Mouse (Mus musculus) heart, embryonic 14.5 days (tissue): ENCODE data around the gene Nuak2. TPM values are rescaled to one million over a fixed set of nuclear protein-coding genes. Genes with fewer than 3 reads are reported as not detected.

ENCODE experiments used
- ATAC-seq: fragments of 200-750 bp; cut with Nextera tagmentation; 2 replicates; pipeline ENCODE4 v1.8.0; 2017; ENCODE audit warnings: low read depth, moderate TSS enrichment; ENCODE audit not compliant: insufficient number of reproducible peaks, insufficient read depth, low FRiP score
- H3K27ac ChIP-seq, 2 experiments: fragments of 200-500 bp in 1 of 2; fragments of 300-500 bp in 1 of 2; sonication (generic) in 1 of 2; replicated peaks in 1 of 2; 2 replicates each; pipeline ENCODE4 v1.5.1; 2012 to 2014; ENCODE audit warnings: low read depth in 2 of 2, low read length in 2 of 2, control low read depth in 1 of 2, mild to moderate bottlenecking in 1 of 2, mixed read lengths in 1 of 2; ENCODE audit not compliant: control insufficient read depth in 1 of 2, insufficient read depth in 1 of 2
- H3K27me3 ChIP-seq: fragments of 300-500 bp; sonication (generic); 2 replicates; pipeline ENCODE4 v1.6.1; 2014; ENCODE audit warnings: mild to moderate bottlenecking, low read length, control low read depth; ENCODE audit not compliant: control insufficient read depth, insufficient read depth
- H3K36me3 ChIP-seq: fragments of 300-500 bp; sonication (generic); 2 replicates; pipeline ENCODE4 v1.6.1; 2014; ENCODE audit warnings: mild to moderate bottlenecking, control low read depth, low read length, mixed read lengths; ENCODE audit not compliant: control insufficient read depth, insufficient read depth
- H3K4me1 ChIP-seq, 2 experiments: fragments of 200-500 bp in 1 of 2; fragments of 300-500 bp in 1 of 2; sonication (generic) in 1 of 2; 2 replicates each; pipeline ENCODE4 v1.6.1; 2012 to 2014; ENCODE audit warnings: low read length in 2 of 2, control low read depth in 1 of 2, mixed read lengths in 1 of 2; ENCODE audit not compliant: control insufficient read depth in 2 of 2, insufficient read depth in 2 of 2
- H3K4me2 ChIP-seq: fragments of 300-500 bp; sonication (generic); 2 replicates; pipeline ENCODE4 v1.6.1; 2014; ENCODE audit warnings: mild to moderate bottlenecking, low read length
- H3K4me3 ChIP-seq, 2 experiments: fragments of 200-500 bp in 1 of 2; fragments of 300-500 bp in 1 of 2; sonication (generic) in 1 of 2; 2 replicates each; pipeline ENCODE4 v1.5.1; 2012 to 2014; ENCODE audit warnings: low read length in 2 of 2, mild to moderate bottlenecking in 2 of 2, control low read depth in 1 of 2, low read depth in 1 of 2, moderate library complexity in 1 of 2; ENCODE audit not compliant: control insufficient read depth in 1 of 2, insufficient read depth in 1 of 2
- H3K9ac ChIP-seq: fragments of 300-500 bp; sonication (generic); 2 replicates; pipeline ENCODE4 v1.6.1; 2014; ENCODE audit warnings: mild to moderate bottlenecking, low read length
- H3K9me3 ChIP-seq: fragments of 300-500 bp; sonication (generic); 2 replicates; pipeline ENCODE4 v1.6.1; 2016; ENCODE audit warnings: low read length, control low read depth; ENCODE audit not compliant: control insufficient read depth
- WGBS: fragments of 180-500 bp; shearing (Covaris S2); extraction: QIAGEN DNeasy Blood & Tissue Kit; methylation state at CpG from one replicate; pipeline ENCODE4 v1.1.7; 2014; 5-methylcytosine and 5-hydroxymethylcytosine counted together
- polyA plus RNA-seq: library from polyadenylated mRNA; unstranded; fragments of >200 nt; fragmentation: Nextera tagmentation; extraction: Ambion mirVana; gene quantifications from 2 replicates; pipeline ENCODE4 v1.2.1, GENCODE M21; 2014

Nuak2 gene
- polyA plus RNA-seq, 1 experiment from 2014 or later = 2.2 TPM

DNA sequence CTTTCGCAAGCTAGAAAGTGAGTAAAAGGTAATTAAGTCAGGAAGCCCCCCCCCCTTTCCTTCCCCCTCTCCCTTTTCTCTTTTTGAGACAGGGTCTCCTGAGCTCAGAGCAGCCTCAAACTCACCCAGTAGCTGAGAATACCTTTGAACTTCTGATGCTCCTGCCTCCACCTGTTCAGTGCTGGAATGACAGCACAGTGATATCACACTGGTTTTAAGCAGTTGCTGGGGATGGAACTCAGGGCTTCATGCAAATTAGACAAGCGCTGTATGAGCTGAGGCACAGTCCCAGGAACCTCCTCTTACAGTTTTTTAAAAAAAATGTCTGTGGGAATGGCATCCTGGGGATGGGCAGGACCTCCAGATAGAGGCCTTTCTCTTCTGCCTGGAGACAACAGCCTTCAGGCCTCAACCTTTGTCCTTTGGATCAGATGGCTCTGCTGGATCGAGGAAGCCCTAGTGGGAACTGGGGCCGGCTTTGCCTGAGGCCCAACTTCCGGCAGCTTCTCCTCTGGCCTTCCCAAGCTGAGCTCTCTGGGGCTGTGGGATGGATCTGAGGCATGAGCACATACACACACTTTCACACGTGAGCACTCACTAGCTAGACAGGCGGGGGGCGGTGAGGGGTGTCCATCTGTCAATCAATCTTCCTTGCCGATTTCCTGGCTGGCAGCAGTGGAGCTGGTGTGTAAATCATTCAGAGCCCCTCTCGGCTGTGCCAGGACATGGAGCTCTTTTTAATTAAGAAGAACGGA, 24.8 kb upstream of the Nuak2 start:
- H3K4me2 ChIP-seq = no peak overlapping the region
- no peaks in the 10 kb centered on the region for H3K27me3 ChIP-seq
- H3K4me3 ChIP-seq = no peak overlapping the region
- H3K9me3 ChIP-seq = no peaks in the 10 kb centered on the region
- no peaks in the 10 kb centered on the region for H3K36me3 ChIP-seq
- ATAC-seq = no peak
- H3K4me1 ChIP-seq = peaks cover 19 to 28% of the 10 kb centered on the region in 2 experiments; a peak in 3 of 4 replicates
- WGBS = 70% methylated on average over 11 of the region's 11 CpGs
- no peak overlapping the region for H3K9ac ChIP-seq
- no peak overlapping the region for H3K27ac ChIP-seq

DNA sequence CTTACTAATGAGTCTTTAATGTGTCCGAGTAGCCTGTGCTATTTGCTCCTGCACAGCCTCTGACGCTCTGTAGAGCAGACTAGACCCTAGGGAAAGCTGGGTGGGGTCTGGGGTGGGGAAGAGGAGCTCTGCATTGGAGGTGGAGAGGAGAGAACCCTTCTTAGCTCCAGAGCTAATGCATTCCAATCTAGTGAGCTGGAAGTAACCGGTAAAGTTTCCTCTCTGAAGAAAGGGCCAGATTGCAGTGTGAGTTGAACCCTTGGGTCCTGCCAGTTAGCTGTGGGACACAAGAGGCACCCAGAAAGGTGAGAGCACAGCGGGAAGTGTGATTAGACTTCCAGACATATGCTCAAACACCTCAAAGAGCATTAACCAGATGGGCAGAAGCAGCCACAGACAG, 24.2 kb upstream of the Nuak2 start:
- WGBS = 44% methylated on average over 4 of the region's 4 CpGs
- Histone ChIP-seq H3K9me3 (no peaks in the 10 kb centered on the region), H3K27ac (no peak overlapping the region), H3K27me3 (peaks cover 2% of the 10 kb centered on the region; the same call in 1 of the 2 replicates), H3K9ac (no peak overlapping the region), H3K4me3 (no peak overlapping the region), H3K36me3 (no peaks in the 10 kb centered on the region), H3K4me2 (no peak overlapping the region), H3K4me1 (peaks cover 19 to 28% of the 10 kb centered on the region in 2 experiments; a peak in 3 of 4 replicates)
- no peak for ATAC-seq

DNA sequence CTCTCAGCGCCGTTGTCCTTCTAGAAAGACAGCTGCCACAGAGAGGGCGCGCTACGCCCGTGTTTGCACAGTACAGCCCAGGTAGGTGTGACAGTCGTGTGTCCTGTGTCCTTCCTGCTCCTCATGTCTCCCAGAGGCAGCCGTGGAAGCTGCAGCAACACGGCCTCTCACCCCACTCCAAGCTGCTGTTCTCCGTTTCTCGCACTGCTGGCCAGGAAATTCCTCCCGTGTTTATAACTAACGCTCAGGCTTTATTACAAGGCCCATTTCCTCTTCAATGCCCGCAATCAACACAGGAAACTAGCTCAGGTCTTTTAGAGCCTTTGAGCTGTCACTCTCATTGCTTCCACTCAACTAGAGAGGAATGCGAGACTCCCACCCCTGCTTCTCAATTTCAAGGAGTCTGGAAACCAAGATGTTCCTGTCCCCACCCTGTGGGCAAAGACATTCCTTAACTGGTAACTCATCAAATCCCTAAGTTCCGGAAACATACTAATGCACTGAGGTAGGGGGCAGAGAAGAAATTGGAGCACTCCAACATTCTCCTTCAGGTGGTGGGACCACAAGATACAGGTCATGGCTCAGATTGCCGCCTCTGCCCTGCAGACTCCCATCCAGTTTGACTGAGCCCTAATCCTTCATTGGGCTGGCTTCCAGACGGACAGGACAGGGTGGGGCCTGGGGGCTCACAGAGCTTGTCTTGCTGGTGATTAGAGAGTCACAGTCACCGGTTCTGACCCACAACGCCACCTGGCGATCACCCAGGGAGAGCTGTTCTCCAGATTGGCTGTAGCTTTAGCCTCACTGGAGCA, 23.4 kb upstream of the Nuak2 start:
- Histone ChIP-seq H3K4me2 (no peak overlapping the region), H3K27ac (no peak overlapping the region), H3K36me3 (no peaks in the 10 kb centered on the region), H3K9ac (no peak overlapping the region), H3K27me3 (peaks cover 10% of the 10 kb centered on the region), H3K4me1 (peaks cover 16 to 24% of the 10 kb centered on the region in 2 experiments; a peak in 3 of 4 replicates), H3K9me3 (no peaks in the 10 kb centered on the region), H3K4me3 (no peak overlapping the region)
- ATAC-seq = no peak
- WGBS = 49% methylated on average over 21 of the region's 21 CpGs

DNA sequence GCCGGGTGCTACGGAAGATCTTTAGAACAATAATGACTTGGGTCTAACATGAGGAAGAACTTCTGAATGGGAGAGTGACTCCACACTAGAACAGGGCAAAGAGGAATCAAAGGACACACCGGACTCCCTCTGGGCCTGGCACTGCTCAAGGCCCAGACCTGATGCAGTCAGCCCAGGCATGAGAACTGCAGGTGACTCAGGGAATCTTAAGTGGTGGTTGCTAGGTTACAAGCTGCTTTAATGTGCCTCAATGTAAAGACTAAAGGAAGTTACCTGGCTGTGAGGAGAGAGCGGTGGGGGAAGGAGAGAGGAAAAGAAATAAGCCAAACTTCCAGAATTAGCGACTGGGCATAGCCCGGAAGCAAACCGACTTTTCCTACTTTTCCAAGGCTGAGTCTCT, 20.4 kb upstream of the Nuak2 start:
- 78% methylated on average over 7 of the region's 7 CpGs for WGBS

DNA sequence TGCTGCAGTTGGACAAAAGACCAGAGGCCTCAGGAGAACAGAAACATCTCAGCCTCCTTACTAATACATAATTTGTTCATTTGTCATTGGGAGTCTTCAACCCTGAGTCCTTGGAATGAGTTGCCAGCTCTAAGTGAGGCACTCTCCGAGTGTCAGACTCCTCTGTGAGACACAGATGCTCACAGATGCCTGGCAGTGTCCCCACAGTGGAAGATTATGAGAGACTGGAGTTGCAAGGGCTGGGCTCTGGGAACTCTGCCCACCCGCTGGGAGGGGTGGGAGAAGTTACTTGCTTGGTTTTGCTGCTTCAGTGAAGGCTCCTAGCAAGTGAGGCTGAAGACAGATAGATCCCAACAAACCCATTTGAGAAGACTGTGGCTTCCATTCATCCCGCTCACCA, 19.9 kb upstream of the Nuak2 start:
- H3K4me1 ChIP-seq = peaks cover 17 to 21% of the 10 kb centered on the region in 2 experiments; a peak in 3 of 4 replicates
- no peaks in the 10 kb centered on the region for H3K36me3 ChIP-seq
- no peak overlapping the region for H3K4me2 ChIP-seq
- 61% methylated on average over 3 of the region's 3 CpGs for WGBS
- no peak for ATAC-seq
- H3K27ac ChIP-seq = no peak overlapping the region
- H3K9me3 ChIP-seq = no peaks in the 10 kb centered on the region
- peaks cover 29% of the 10 kb centered on the region for H3K27me3 ChIP-seq
- no peak overlapping the region for H3K4me3 ChIP-seq
- no peak overlapping the region for H3K9ac ChIP-seq

More for the DNA sequence above, 20.4 kb upstream of the Nuak2 start:
- ATAC-seq = no peak
- Histone ChIP-seq H3K4me1 (peaks cover 17 to 19% of the 10 kb centered on the region in 2 experiments; a peak in 3 of 4 replicates), H3K9ac (no peak overlapping the region), H3K27ac (no peak overlapping the region), H3K4me2 (no peak overlapping the region), H3K4me3 (no peak overlapping the region), H3K36me3 (no peaks in the 10 kb centered on the region), H3K27me3 (peaks cover 29% of the 10 kb centered on the region), H3K9me3 (no peaks in the 10 kb centered on the region)

DNA sequence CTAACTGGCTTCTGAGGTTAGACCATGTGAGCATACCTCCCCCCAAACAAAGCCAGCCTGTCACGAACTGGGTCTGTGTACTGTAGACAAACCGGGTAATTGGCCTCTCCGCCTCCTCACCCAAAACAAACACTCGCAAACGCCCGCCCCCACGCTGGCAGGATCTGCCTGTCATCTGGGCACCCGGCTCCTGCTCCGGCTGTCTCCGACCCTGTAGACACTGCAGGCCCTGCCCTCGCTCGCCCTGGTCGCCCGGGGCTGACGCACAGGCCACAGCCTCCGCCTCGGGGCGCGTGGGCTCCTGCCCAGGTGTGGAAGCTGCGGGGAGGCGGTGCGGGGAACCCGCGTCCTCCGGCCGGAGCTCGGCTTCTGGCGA, 17.5 kb upstream of the Nuak2 start, which contains the start of gene Klhdc8a:
TSS of gene Klhdc8a (plus strand) at position 202 of the 376 bp plus-strand sequence.
- no peaks in the 10 kb centered on the region for H3K36me3 ChIP-seq
- no peak for ATAC-seq
- no peak within 1 kb of the TSS for H3K27ac ChIP-seq
- WGBS = 2% methylated on average over 28 of the region's 28 CpGs
- H3K4me1 ChIP-seq = peaks cover 4 to 19% of the 10 kb centered on the region in 2 experiments; a peak in 3 of 4 replicates
- H3K4me3 ChIP-seq = peak within 1 kb of the TSS; percentile 49 to 56
- no peaks in the 10 kb centered on the region for H3K9me3 ChIP-seq
- H3K27me3 ChIP-seq = peaks cover 35% of the 10 kb centered on the region
- H3K4me2 ChIP-seq = peak within 1 kb of the TSS; percentile 99
- peak within 1 kb of the TSS; percentile 68 for H3K9ac ChIP-seq

DNA sequence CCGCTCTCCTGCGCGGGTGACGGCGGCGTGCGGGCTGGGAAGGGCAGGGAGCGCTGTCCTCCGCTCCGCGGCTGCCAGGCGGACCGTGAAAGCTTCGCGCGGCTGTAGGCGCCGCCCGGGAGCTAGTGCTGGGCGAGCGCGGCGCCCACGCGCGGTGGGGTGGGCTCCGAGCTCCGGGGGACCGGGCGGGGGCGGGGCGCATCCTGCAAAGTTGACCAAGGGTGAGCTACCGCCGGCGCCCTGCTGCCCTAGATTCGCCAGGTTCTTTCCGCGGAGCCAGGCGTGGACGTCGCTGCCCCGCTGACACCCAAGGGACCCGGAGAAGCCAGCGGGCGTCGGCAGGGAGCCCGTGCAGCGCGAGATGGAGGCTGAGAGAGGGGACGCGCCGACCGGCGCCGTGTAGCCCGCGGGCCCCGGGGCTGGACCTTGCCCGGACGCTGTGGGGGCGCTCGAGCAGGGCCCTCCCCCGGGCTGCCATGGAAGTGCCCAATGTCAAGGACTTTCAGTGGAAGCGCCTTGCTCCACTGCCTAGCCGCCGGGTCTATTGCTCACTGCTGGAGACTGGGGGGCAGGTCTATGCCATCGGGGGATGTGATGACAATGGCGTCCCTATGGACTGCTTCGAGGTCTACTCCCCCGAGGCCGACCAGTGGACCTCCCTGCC, 17.0 kb upstream of the Nuak2 start:
- Histone ChIP-seq H3K4me3 (peak overlapping the region; percentile 49 to 56), H3K9me3 (no peaks in the 10 kb centered on the region), H3K4me1 (peaks cover 4 to 19% of the 10 kb centered on the region in 2 experiments; a peak in 3 of 4 replicates), H3K27ac (no peak overlapping the region), H3K27me3 (peaks cover 37% of the 10 kb centered on the region), H3K9ac (peak overlapping the region; percentile 68), H3K4me2 (peak overlapping the region; percentile 99), H3K36me3 (no peaks in the 10 kb centered on the region)
- ATAC-seq = 0 out of 2 replicates have a peak, but pooled peaks have one; percentile 24
- 2% methylated on average over 63 of the region's 71 CpGs for WGBS
